Mouse (Mus musculus) liver, postnatal 0 days (tissue): ENCODE results near the gene Cybrd1.

Source experiments
- CTCF ChIP-seq: sonication (generic); IDR thresholded peaks from 2 replicates; pipeline ENCODE4 v1.5.1; 2016; ENCODE audit warnings: antibody characterized with exemption, low read depth
- EP300 ChIP-seq: IDR thresholded peaks from 2 replicates; pipeline ENCODE4 v1.6.1; 2016; ENCODE audit warnings: antibody characterized with exemption, low read depth, mild to moderate bottlenecking

DNA sequence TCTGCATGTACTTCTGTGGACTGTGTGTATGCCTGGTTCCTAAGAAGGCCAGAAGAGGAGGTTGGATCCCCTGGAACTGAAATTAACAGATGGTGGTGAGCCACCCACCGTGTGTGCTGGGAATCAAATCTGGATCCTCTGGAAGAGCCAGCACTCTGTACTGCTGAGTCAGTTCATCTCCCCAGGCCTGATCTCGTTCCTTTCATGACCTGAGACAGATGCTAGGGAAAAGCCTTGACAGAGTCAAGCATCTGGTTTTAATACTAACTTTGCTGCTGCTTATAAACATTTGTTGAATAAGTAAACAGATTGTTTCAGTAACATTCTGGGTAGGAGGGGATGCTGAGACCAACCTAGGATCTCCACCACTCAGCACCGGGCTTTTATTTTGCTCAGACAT lies 9.2 kb upstream of the Cybrd1 start:
- TF ChIP-seq EP300 (no peak), CTCF (no peak)
